Mouse (Mus musculus): ENCODE results near the gene Speer4c. TPM values are rescaled to one million over a fixed set of nuclear protein-coding genes. Genes with fewer than 3 reads are reported as not detected.

Gene Speer4c
- polyA plus RNA-seq (2012; ENCODE audit: low replicate concordance) = not detected in 2 replicates

GRCm38 (mm10) chr5:15714171-15714570 lies at the start of gene Speer4c:
TSS of gene Speer4c (minus strand) at chr5:15714271.

Other genes with a start within 250 kb of the Speer4c start
- not detected in 2 replicates for gene Gm21149, start 237.7 kb downstream of the Speer4c start, polyA plus RNA-seq (2012; ENCODE audit: low replicate concordance)
- not detected in 2 replicates for gene Gm21190, start 185.0 kb downstream of the Speer4c start, polyA plus RNA-seq (2012; ENCODE audit: low replicate concordance)
- not detected in 2 replicates for gene Gm21083, start 136.9 kb downstream of the Speer4c start, polyA plus RNA-seq (2012; ENCODE audit: low replicate concordance)
- not detected in 2 replicates for gene Speer4d, start 95.2 kb downstream of the Speer4c start, polyA plus RNA-seq (2012; ENCODE audit: low replicate concordance)
- not detected in 2 replicates for gene 4930572O03Rik, start 57.2 kb downstream of the Speer4c start, polyA plus RNA-seq (2012; ENCODE audit: low replicate concordance)
- 0.03 TPM in 1 of 2 replicates, not detected in the other for gene Cacna2d1, start 220.4 kb upstream of the Speer4c start, polyA plus RNA-seq (2012; ENCODE audit: low replicate concordance)